Mouse (Mus musculus): ENCODE measurements around the gene Slc7a14.

The Slc7a14 gene

GRCm38 (mm10) chr3:31209001-31209400 lies 101.2 kb downstream of the Slc7a14 start:
- DNase-seq (ENCODE audit: low read depth, low spot score) = no peak

- DNase-seq (ENCODE audit: low read depth, low spot score) = no peak
These were observed 101.7 kb downstream of the Slc7a14 start for GRCm38 (mm10) chr3:31208458-31208994.

GRCm38 (mm10) chr3:31208046-31208445 lies 102.1 kb downstream of the Slc7a14 start:
- DNase-seq (ENCODE audit: low read depth, low spot score) = no peak

GRCm38 (mm10) chr3:31205167-31205566 lies 105.0 kb downstream of the Slc7a14 start:
- DNase-seq (ENCODE audit: low read depth, low spot score) = no peak

- peak; percentile 51 for DNase-seq (ENCODE audit: low read depth, low spot score)
These were observed 106.2 kb downstream of the Slc7a14 start for GRCm38 (mm10) chr3:31203947-31204346.

GRCm38 (mm10) chr3:31199162-31199877 lies 110.9 kb downstream of the Slc7a14 start:
- no peak for DNase-seq (ENCODE audit: low read depth, low spot score)

- DNase-seq (ENCODE audit: low read depth, low spot score) = no peak
These were observed 118.8 kb downstream of the Slc7a14 start for GRCm38 (mm10) chr3:31191402-31191801.

GRCm38 (mm10) chr3:31190342-31190741 lies 119.8 kb downstream of the Slc7a14 start:
- no peak for DNase-seq (ENCODE audit: low read depth, low spot score)

- DNase-seq (ENCODE audit: low read depth, low spot score) = no peak
These were observed 143.8 kb downstream of the Slc7a14 start for GRCm38 (mm10) chr3:31166365-31166871.

GRCm38 (mm10) chr3:31165803-31166202 lies 144.4 kb downstream of the Slc7a14 start:
- no peak for DNase-seq (ENCODE audit: low read depth, low spot score)

GRCm38 (mm10) chr3:31162860-31163259 lies 147.3 kb downstream of the Slc7a14 start:
- DNase-seq (ENCODE audit: low read depth, low spot score) = no peak

- DNase-seq (ENCODE audit: low read depth, low spot score) = no peak
These were observed 148.8 kb downstream of the Slc7a14 start for GRCm38 (mm10) chr3:31161336-31161735.

- DNase-seq (ENCODE audit: low read depth, low spot score) = no peak
These were observed 150.1 kb downstream of the Slc7a14 start for GRCm38 (mm10) chr3:31160046-31160445.

GRCm38 (mm10) chr3:31157776-31158175 lies 152.4 kb downstream of the Slc7a14 start:
- no peak for DNase-seq (ENCODE audit: low read depth, low spot score)

- no peak for DNase-seq (ENCODE audit: low read depth, low spot score)
These were observed 154.1 kb downstream of the Slc7a14 start for GRCm38 (mm10) chr3:31156126-31156525.

All from R1 (cell line).